Mouse (Mus musculus) cerebellum, postnatal 14 days (tissue): ENCODE data around the gene Mmp2.
A peak's percentile ranks its signal among the peaks of the same experiment; 100 is the strongest.

Source experiments
- DNase-seq, 2 experiments: peaks; one replicate each; pipeline ENCODE4 v3.0.0; 2021; ENCODE audit warnings: mixed read lengths in 2 of 2

Gene Mmp2

GRCm38 (mm10) chr8:92896611-92897010, 69.5 kb downstream of the Mmp2 start:
- no peak for DNase-seq

GRCm38 (mm10) chr8:92897794-92898193, 70.7 kb downstream of the Mmp2 start:
- DNase-seq: no peak

GRCm38 (mm10) chr8:92899590-92899989, 72.5 kb downstream of the Mmp2 start:
- no peak for DNase-seq

GRCm38 (mm10) chr8:92901107-92901506, 74.0 kb downstream of the Mmp2 start, which contains the start of gene Capns2:
Gene Capns2 (plus strand): TSS chr8:92901407.
- no peak for DNase-seq

- peak; percentile 9 to 42 for DNase-seq
Measured at GRCm38 (mm10) chr8:92902981-92903380, 75.9 kb downstream of the Mmp2 start.
